ENCODE assay signal across 32 mouse cellular contexts in the genomic region with DNA sequence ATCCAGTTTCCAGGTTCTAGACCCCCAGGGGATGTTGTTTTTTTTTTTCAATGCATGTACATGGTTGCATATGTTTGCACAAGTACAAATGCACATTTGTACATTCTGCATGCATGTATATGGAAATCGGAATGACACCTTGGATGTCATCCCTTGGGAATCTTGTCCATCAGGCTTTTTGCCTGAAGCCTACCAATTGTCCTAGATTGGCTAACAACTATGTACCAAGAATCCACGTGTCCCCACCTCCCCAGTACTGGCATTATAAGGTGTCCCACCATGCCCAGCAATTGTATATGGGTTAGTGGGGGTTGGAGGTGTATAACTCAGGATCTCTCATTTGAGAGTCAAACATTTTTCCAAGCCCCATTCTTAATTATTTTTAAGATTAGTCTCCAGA.
"Had no signal": no experiment of that assay in that cellular context is flagged by ENCODE, and none has a peak within 500 bp of the region (broad histone marks: within the 10 kb centered on the region; RNA-seq: fewer than 3 reads in every experiment).

No protein-coding gene starts in this region.

- H3K27ac ChIP-seq: left cerebral cortex, adult 2 months; limb, embryonic 10.5 days; limb, embryonic 12.5 days; limb, embryonic 13.5 days; limb, embryonic 15.5 days; liver, embryonic 12.5 days; liver, embryonic 13.5 days; liver, embryonic 14.5 days; liver, embryonic 15.5 days; lung, embryonic 15.5 days; macrophage; midbrain, embryonic 10.5 days; midbrain, embryonic 12.5 days; midbrain, embryonic 13.5 days; midbrain, embryonic 15.5 days; neural tube, embryonic 12.5 days had no signal

- H3K27me3 ChIP-seq: limb, embryonic 12.5 days; limb, embryonic 13.5 days; limb, embryonic 15.5 days; liver, embryonic 12.5 days; liver, embryonic 13.5 days; liver, embryonic 15.5 days; lung, embryonic 15.5 days; megakaryocyte, embryonic 14.5 days; midbrain, embryonic 12.5 days; midbrain, embryonic 13.5 days; midbrain, embryonic 15.5 days; neural tube, embryonic 12.5 days had no signal

- H3K4me3 ChIP-seq: left cerebral cortex, adult 2 months; limb, embryonic 10.5 days; limb, embryonic 12.5 days; limb, embryonic 13.5 days; limb, embryonic 15.5 days; liver, embryonic 12.5 days; liver, embryonic 13.5 days; liver, embryonic 15.5 days; lung, embryonic 15.5 days; megakaryocyte, embryonic 14.5 days; midbrain, embryonic 10.5 days; midbrain, embryonic 12.5 days; midbrain, embryonic 13.5 days; midbrain, embryonic 15.5 days; myocyte; neural tube, embryonic 12.5 days had no signal

- H3K4me2 ChIP-seq: limb, embryonic 12.5 days; limb, embryonic 13.5 days; limb, embryonic 15.5 days; liver, embryonic 11.5 days; liver, embryonic 12.5 days; liver, embryonic 13.5 days; liver, embryonic 15.5 days; lung, embryonic 14.5 days; lung, embryonic 15.5 days; midbrain, embryonic 12.5 days; midbrain, embryonic 13.5 days; midbrain, embryonic 15.5 days; neural tube, embryonic 12.5 days had no signal

- DNase-seq: left cerebral cortex, postnatal 4 days; liver; liver, embryonic 13.5 days; liver, postnatal 0 days; lung, adult 18-20 months; lung, adult 2 months; lung, embryonic 14.5 days; lung, postnatal 10 days; lung, postnatal 14 days; lung, postnatal 36 days; lung, postnatal 4 days; midbrain, embryonic 14.5 days had no signal

- H3K9ac ChIP-seq: limb, embryonic 12.5 days; limb, embryonic 13.5 days; limb, embryonic 15.5 days; liver, embryonic 12.5 days; liver, embryonic 13.5 days; liver, embryonic 14.5 days; liver, embryonic 15.5 days; liver, postnatal 0 days; lung, embryonic 14.5 days; lung, embryonic 15.5 days; midbrain, embryonic 12.5 days; midbrain, embryonic 13.5 days; midbrain, embryonic 15.5 days; neural tube, embryonic 12.5 days had no signal

- ATAC-seq: liver, embryonic 12.5 days; liver, postnatal 0 days; lung, postnatal 0 days; midbrain, embryonic 13.5 days; midbrain, embryonic 15.5 days; midbrain, embryonic 16.5 days had no signal

- H3K9me3 ChIP-seq: limb, embryonic 10.5 days; limb, embryonic 13.5 days; limb, embryonic 15.5 days; liver, embryonic 12.5 days; liver, embryonic 13.5 days; liver, embryonic 15.5 days; lung, embryonic 15.5 days; midbrain, embryonic 13.5 days; midbrain, embryonic 15.5 days; neural tube, embryonic 12.5 days had no signal

- H3K4me1 ChIP-seq: limb, embryonic 10.5 days; limb, embryonic 12.5 days; limb, embryonic 13.5 days; lung, embryonic 15.5 days; neural tube, embryonic 12.5 days had no signal
